Mouse (Mus musculus): ENCODE results near the gene Npff.
A peak's percentile ranks its signal among the peaks of the same experiment; 100 is the strongest.

Npff gene

GRCm38 (mm10) chr15:102524892-102525485 is at the start of gene Npff:
Gene Npff, minus strand, starts transcription at chr15:102524942.
- peak; percentile 73 for DNase-seq (ENCODE audit: low spot score)

DNA sequence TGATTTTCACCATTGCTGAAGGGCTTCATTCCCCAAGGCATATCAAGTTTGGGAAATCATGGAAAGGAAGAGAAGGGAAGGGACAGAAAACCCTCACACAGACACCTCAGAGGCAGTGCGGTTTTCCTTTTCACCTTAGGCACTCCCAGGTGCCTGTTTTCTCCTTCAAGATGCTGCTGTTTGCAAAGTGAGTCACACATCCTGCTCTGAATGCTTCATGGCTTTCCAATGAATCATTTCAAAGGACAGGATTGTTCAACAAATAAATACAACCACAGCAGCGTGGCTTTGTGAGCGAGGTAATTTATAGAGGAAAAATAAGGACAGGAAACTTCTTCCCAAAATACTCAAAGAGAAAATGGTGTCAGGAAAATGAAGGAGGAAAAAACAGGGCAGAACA is 47.3 kb upstream of the Npff start:
- peak; percentile 39 for DNase-seq (ENCODE audit: low spot score)

- DNase-seq (ENCODE audit: low spot score) = no peak
These were observed 43.1 kb upstream of the Npff start for GRCm38 (mm10) chr15:102567849-102568248.

DNA sequence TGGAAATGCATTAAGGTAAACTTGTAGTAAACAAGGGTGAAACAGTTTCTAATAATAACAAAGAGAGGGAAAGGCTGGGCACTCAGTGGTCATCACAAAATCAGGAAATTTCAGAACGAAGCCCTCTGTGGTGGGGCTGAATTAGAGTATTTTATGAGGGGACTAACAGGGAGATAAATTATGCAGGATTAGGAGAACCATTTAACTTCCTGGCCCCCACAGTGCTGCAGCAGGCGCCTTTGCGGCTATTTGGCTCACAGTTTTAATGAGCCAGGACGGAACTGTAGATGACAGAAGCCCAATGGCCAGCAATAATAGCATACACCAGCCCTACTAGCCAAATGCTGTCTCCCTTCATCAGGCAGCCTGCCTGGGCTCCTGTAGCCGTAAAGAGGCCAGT is 38.9 kb upstream of the Npff start:
- DNase-seq (ENCODE audit: low spot score) = no peak

DNA sequence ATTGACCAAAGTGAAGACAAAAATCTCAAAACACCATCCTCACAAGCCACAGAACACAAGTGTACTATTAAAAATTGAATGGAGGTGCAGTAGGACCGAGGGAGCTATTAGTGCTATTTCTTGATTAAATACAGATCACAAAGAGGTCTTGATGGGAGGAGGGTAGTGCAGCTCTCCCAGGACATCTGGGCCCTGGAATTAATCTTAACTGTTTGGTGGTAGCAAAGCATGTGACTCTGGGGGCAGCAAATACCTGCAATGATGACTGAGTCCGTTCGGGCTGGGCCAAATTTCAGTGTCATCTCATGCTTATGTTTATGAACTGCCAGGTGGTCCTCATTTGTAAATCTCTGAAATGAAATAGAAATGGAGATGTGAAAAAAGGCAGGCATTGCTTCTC is 38.3 kb upstream of the Npff start:
- no peak for DNase-seq (ENCODE audit: low spot score)

GRCm38 (mm10) chr15:102562491-102562890 is 37.7 kb upstream of the Npff start:
- no peak for DNase-seq (ENCODE audit: low spot score)

DNA sequence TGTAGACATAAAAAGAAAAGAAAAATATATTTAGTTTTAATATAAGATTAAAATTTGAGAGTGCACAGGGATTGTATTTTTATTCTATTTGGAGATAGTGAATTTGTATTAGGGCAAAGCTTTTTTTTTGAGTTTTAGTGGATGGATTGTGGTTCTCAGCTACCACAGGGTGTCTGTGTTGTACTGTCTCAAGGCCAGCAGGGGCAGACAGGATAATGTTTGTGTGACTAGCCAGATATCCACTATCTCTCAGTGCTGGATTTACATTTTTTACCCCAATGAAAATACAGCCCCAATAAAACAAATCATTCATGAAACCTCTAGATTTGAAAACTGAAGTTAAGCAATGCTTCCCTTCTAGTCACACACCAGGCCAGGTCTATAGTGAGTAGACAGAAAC is 32.8 kb upstream of the Npff start:
- DNase-seq (ENCODE audit: low spot score) = no peak

DNA sequence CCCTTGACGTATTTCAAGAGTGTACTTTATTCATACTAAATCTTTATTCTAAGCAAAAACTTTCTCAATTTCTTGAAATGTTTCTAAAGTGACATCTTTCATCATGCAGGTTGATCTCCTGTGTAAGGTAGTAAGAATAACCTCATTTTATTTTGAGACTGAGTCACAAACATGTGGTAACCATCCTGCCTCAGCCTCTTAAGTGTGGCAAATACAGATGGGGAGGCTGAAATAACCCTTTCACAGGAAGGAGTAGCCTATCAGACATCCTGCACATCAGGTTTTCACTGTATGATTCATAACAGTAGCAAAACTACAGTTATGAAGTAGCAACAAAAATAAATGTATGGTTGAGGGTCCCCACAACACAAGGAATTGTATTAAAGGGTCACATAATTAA is 30.8 kb upstream of the Npff start:
- DNase-seq (ENCODE audit: low spot score) = no peak

- no peak for DNase-seq (ENCODE audit: low spot score)
These were observed 27.9 kb upstream of the Npff start for GRCm38 (mm10) chr15:102552599-102552998.

DNA sequence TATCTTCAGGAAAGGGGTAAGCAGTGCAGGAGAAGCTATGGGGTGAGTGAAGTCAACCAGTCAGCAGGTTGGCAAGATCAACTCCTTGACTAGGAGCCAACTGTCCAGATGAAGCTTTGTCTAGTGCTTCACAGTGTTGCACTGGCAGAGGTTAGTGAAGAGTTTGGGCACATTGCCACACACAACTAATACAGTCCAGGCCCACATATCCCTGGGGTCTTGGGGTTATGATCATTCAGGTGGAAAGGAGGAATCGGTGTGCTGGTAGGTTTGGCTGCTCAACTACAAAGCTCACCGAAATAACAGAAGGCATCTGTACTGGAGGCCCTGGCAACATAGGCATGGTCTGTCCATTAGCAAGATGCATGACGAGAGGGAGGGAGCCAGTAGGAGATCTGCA is 22.7 kb upstream of the Npff start:
- DNase-seq (ENCODE audit: low spot score) = no peak

DNA sequence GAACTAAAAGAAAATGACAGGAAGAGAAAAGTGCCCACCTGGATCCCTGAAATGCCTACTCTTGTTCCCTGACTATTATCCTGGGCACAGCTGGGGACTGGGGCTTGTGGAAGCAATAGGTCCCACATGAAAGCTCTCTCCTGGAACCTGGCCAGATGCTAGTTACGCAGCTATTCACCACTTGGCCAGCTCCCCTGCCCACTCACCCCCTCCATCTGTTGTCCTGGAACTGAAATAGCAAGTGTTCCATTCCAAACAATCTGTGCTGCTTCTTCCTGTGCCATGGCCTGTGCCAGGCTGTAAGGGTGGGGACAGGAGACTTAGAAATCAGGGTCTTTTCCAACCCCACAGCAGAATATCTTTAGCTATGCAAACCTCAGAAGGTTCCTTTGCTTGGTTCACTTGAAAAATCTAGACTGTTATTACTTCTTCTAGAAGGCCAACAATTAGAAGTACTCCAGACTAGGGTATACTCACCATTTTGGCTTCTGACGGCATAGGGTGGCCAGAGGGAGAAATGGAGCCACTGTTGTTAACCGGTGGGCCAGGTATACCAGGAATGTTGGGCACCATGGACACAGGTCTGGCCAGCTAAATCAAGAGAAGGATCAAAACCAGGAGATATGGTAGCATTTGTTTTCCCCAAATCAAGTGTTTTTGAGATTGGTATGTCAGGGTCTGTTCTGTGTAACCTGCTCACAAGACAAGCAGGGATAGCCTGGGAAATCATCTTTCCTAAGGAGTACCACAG is 22.1 kb upstream of the Npff start:
- peak; percentile 69 for DNase-seq (ENCODE audit: low spot score)

DNA sequence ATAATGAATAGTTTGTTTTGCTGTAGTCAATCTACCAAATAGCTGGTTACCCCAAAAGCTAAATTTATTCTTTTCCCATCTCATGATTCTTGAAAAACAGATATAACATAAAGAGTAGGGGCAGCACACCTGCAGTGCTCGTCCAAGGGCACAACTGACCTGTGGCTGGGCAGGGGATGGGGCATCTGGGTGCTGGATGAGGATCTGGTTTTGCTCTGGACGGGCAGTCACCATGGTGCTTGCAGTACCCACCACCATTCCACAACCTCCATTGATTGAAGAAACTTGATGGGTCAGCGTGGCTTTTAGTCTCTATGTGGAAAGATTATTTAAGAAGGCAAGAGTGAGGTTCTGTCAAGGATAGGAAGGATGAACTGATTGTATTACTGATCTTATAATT is 21.5 kb upstream of the Npff start:
- no peak for DNase-seq (ENCODE audit: low spot score)

- DNase-seq (ENCODE audit: low spot score) = no peak
These were observed 20.1 kb upstream of the Npff start for GRCm38 (mm10) chr15:102544801-102545200.

GRCm38 (mm10) chr15:102533926-102534325 is 9.2 kb upstream of the Npff start:
- DNase-seq (ENCODE audit: low spot score) = no peak

- DNase-seq (ENCODE audit: low spot score) = no peak
These were observed 7.6 kb upstream of the Npff start for GRCm38 (mm10) chr15:102532106-102532900.

- no peak for DNase-seq (ENCODE audit: low spot score)
These were observed 6.8 kb upstream of the Npff start for GRCm38 (mm10) chr15:102531586-102531985.

- DNase-seq (ENCODE audit: low spot score) = no peak
These were observed 5.8 kb upstream of the Npff start for GRCm38 (mm10) chr15:102530566-102530965.

DNA sequence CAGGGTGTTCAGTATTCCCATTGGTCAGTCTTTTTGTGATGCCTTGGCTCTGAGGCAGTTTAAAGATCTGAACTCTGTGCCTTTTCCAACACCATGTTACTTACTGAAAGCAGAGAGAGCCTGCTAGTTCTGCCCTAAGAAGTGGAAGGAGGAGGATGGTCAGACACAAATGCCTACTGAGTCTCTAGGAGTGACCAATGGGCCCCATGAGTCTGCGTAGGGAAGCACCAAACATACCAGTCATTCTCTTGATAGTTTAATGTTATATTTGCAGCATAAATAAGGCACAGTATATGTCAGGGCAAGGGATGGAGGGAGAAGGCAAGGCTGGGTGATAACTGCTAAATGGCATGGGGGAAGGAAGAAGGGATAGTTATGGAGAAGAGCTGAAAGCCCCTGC is 3.7 kb upstream of the Npff start:
- DNase-seq (ENCODE audit: low spot score) = no peak

- no peak for DNase-seq (ENCODE audit: low spot score)
These were observed 3.2 kb upstream of the Npff start for GRCm38 (mm10) chr15:102527936-102528335.

GRCm38 (mm10) chr15:102526111-102527002 is 1.6 kb upstream of the Npff start:
- DNase-seq (ENCODE audit: low spot score) = no peak

DNA sequence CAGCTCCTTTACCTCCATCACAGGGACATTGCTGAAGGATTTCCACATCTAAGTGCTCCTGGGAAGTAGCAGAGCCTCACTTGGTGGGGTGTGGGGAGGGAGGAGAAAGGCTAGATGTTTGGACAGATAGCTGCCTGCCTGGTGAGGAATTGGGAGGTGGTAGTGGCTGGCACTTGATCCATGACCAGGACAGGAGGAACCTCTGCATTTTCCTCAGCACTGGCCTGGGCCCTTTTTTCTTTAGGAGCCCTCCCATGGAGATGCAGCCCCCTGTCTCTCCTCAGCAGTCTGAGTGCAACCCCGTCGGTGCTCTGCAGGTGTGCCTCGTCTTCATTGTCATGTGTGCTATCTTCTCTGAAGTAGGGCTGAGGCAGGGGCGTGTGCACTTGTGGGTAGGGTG is 3.3 kb downstream of the Npff start:
- no peak for DNase-seq (ENCODE audit: low spot score)

DNA sequence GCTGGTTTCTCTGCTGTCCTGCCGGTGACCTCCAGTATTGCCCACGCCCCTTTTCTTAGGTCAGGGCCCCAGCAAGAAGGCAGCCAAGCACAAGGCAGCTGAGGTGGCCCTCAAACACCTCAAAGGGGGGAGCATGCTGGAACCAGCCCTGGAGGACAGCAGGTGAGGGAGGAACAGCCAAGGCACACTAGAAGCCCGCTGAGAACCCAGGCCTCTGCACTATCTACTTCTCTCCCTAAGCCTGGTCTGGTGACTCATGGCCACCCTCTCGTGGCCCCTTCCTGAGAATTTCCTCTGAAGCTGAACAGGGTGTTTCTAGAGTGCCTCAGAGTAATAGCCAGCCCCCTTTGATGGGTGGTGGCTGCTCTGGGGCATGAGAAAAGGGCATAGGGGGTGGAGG is 4.3 kb downstream of the Npff start:
- no peak for DNase-seq (ENCODE audit: low spot score)
